Mouse (Mus musculus) limb, embryonic 11.5 days (tissue): ENCODE results near the gene Zfp277. TPM values are rescaled to one million over a fixed set of nuclear protein-coding genes. Genes with fewer than 3 reads are reported as not detected.

Source experiments
- ATAC-seq: fragments of 200-750 bp; cut with Nextera tagmentation; 2 replicates; pipeline ENCODE4 v1.8.0; 2017; ENCODE audit warnings: low read depth; ENCODE audit not compliant: insufficient number of reproducible peaks, low FRiP score, low TSS enrichment
- DNase-seq: peaks from one replicate; pipeline ENCODE4 v3.0.0-alpha.2; 2015; ENCODE audit warnings: low spot score
- H3K27ac ChIP-seq: fragments of 300-500 bp; sonication (generic); replicated peaks from 2 replicates; pipeline ENCODE4 v1.5.1; 2014; ENCODE audit warnings: low read depth, mild to moderate bottlenecking, low read length
- H3K27me3 ChIP-seq: fragments of 300-500 bp; sonication (generic); 2 replicates; pipeline ENCODE4 v1.6.1; 2014; ENCODE audit warnings: mild to moderate bottlenecking, low read length, mixed read lengths; ENCODE audit not compliant: control insufficient read depth, insufficient read depth
- H3K36me3 ChIP-seq: fragments of 300-500 bp; sonication (generic); 2 replicates; pipeline ENCODE4 v1.6.1; 2014; ENCODE audit warnings: mild to moderate bottlenecking, low read length, moderate library complexity, mixed read lengths; ENCODE audit not compliant: control insufficient read depth, insufficient read depth
- H3K4me1 ChIP-seq: fragments of 300-500 bp; sonication (generic); 2 replicates; pipeline ENCODE4 v1.6.1; 2014; ENCODE audit warnings: low read length, mixed read lengths; ENCODE audit not compliant: control insufficient read depth, insufficient read depth
- H3K4me2 ChIP-seq: fragments of 300-500 bp; sonication (generic); 2 replicates; pipeline ENCODE4 v1.6.1; 2014; ENCODE audit warnings: low read depth, mild to moderate bottlenecking, moderate library complexity; ENCODE audit not compliant: severe bottlenecking
- H3K4me3 ChIP-seq: fragments of 300-500 bp; sonication (generic); 2 replicates; pipeline ENCODE4 v1.5.1; 2014; ENCODE audit warnings: low read depth, low read length
- H3K9ac ChIP-seq: fragments of 300-500 bp; sonication (generic); 2 replicates; pipeline ENCODE4 v1.6.1; 2014; ENCODE audit warnings: mild to moderate bottlenecking, low read length
- H3K9me3 ChIP-seq: fragments of 300-500 bp; sonication (generic); 2 replicates; pipeline ENCODE4 v1.6.1; 2016; ENCODE audit warnings: low read length; ENCODE audit not compliant: control insufficient read depth
- WGBS: fragments of 180-500 bp; shearing (Covaris S2); extraction: QIAGEN DNeasy Blood & Tissue Kit; methylation state at CpG from one replicate; pipeline ENCODE4 v1.1.7; 2014; 5-methylcytosine and 5-hydroxymethylcytosine counted together
- polyA plus RNA-seq: library from polyadenylated mRNA; unstranded; fragments of >200 nt; fragmentation: Nextera tagmentation; extraction: Ambion mirVana; gene quantifications from 2 replicates; pipeline ENCODE4 v1.2.1, GENCODE M21; 2014

The Zfp277 gene
- polyA plus RNA-seq, 1 experiment from 2014 or later: 42.7 TPM

DNA sequence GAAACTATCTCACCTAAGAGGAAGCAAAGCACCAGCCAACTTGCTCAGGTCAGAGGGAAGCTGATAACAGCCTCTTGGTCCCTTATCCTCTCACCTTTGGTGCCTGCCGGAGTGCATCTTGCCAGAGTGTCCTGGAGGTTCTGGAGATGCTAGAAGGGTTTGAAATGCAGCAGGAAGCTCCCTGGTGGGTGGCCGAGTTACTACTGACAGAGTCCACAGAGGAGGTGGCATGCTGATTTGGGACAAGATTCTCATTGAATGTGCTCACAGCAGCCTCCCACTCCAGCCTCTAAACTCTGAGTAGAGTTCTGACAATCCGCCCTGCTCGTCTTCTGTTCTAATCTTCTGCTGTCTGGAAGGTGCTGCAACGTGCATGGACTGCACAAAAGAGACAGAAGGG, 120.1 kb downstream of the Zfp277 start:
- DNase-seq (no peak), ATAC-seq (no peak)
- Histone ChIP-seq H3K4me3 (no peak overlapping the region), H3K27ac (no peak overlapping the region), H3K9me3 (no peaks in the 10 kb centered on the region), H3K9ac (no peak overlapping the region), H3K4me2 (no peak overlapping the region), H3K36me3 (no peaks in the 10 kb centered on the region), H3K4me1 (no peaks in the 10 kb centered on the region), H3K27me3 (no peaks in the 10 kb centered on the region)
- 80% methylated on average over 5 of the region's 5 CpGs for WGBS

DNA sequence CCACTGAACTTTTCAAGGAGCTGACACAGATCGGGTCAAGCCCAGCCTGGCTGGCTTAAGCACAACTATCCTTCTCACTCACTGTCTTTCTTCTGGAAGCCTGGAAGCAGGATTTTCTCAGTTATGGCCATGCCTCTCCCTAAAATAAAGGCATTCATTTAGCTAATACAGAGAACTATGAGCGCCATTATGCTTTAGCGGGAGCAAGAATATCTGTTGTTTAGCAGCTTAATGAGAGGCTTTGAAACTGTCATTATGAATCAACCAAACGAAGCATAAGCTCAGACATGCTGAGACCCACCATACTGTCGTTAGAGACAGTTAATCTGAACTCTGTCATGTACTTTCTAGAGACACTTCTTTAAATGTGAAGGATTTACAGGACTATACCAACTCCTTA, 120.9 kb downstream of the Zfp277 start:
- H3K36me3 ChIP-seq: no peaks in the 10 kb centered on the region
- H3K4me3 ChIP-seq: no peak overlapping the region
- no peak overlapping the region for H3K27ac ChIP-seq
- H3K27me3 ChIP-seq: no peaks in the 10 kb centered on the region
- 54% methylated on average over 5 of the region's 5 CpGs for WGBS
- ATAC-seq (no peak), DNase-seq (no peak)
- H3K9me3 ChIP-seq: no peaks in the 10 kb centered on the region
- H3K9ac ChIP-seq: no peak overlapping the region
- H3K4me1 ChIP-seq: no peaks in the 10 kb centered on the region
- no peak overlapping the region for H3K4me2 ChIP-seq

DNA sequence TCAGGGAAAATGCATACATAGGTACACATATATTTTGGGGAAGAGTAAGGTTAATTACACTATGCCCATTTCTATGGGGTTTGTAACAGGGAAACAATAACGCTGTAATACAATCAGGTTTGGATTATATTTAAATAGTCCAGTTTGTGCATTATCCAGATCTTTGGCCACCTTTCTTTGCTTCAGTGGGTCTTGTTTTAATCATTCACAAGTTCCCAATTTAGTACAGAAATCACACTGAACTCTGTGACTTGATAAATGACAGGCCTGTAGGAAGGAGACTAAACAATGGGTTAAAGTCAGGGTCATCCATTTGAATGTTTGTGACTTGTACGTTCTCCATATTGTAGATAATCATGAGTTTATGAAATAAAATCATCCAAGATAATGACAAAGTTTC, 130.6 kb downstream of the Zfp277 start:
- DNase-seq (no peak), ATAC-seq (no peak)
- H3K4me1 ChIP-seq: no peaks in the 10 kb centered on the region
- H3K4me3 ChIP-seq: no peak overlapping the region
- H3K36me3 ChIP-seq: no peaks in the 10 kb centered on the region; the same call in 1 of the 2 replicates
- no peak overlapping the region for H3K27ac ChIP-seq
- WGBS: 93% methylated on average over 2 of the region's 2 CpGs
- H3K9ac ChIP-seq: no peak overlapping the region
- H3K9me3 ChIP-seq: no peaks in the 10 kb centered on the region
- no peaks in the 10 kb centered on the region for H3K27me3 ChIP-seq
- H3K4me2 ChIP-seq: no peak overlapping the region

GRCm38 (mm10) chr12:40303960-40304359, 141.7 kb downstream of the Zfp277 start:
- Histone ChIP-seq H3K9ac (no peak overlapping the region), H3K27ac (no peak overlapping the region), H3K36me3 (no peaks in the 10 kb centered on the region), H3K9me3 (no peaks in the 10 kb centered on the region), H3K4me3 (no peak overlapping the region), H3K27me3 (no peaks in the 10 kb centered on the region), H3K4me1 (no peaks in the 10 kb centered on the region), H3K4me2 (no peak overlapping the region)
- no peak for ATAC-seq
- no peak for DNase-seq
- 90% methylated on average over 6 of the region's 6 CpGs for WGBS

GRCm38 (mm10) chr12:40298636-40299035, 147.1 kb downstream of the Zfp277 start:
- Histone ChIP-seq H3K4me1 (no peaks in the 10 kb centered on the region), H3K4me2 (no peak overlapping the region), H3K27me3 (no peaks in the 10 kb centered on the region), H3K27ac (no peak overlapping the region), H3K4me3 (no peak overlapping the region), H3K9me3 (no peaks in the 10 kb centered on the region), H3K36me3 (no peaks in the 10 kb centered on the region), H3K9ac (no peak overlapping the region)
- 90% methylated on average over 3 of the region's 3 CpGs for WGBS
- DNase-seq: no peak
- no peak for ATAC-seq

DNA sequence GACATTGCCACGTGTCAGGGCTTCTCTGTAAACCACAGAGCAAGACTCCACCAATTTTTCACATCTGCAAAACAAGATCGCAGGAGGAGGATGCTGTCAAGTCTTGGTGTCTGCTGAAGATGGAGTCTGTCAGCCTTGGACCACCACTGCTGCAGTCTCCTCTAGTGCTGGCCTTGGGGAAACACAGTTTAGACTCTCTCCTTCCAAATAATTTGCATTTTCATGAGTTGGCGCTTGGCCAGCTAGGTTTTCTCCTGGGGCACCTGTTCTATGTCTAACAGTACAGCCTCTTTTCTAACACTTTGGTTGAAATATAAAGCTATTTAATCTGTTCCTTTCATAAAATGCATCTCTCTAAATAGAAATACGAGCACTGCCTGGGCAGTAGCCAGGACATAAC, 159.2 kb downstream of the Zfp277 start:
- no peak for ATAC-seq
- Histone ChIP-seq H3K9me3 (no peaks in the 10 kb centered on the region), H3K4me1 (no peaks in the 10 kb centered on the region), H3K36me3 (no peaks in the 10 kb centered on the region), H3K4me2 (no peak overlapping the region), H3K4me3 (no peak overlapping the region), H3K27ac (no peak overlapping the region), H3K9ac (no peak overlapping the region), H3K27me3 (no peaks in the 10 kb centered on the region)
- DNase-seq: no peak
- whole genome bisulfite sequencing: 82% methylated on average over 4 of the region's 4 CpGs

GRCm38 (mm10) chr12:40280596-40281325, 164.9 kb downstream of the Zfp277 start:
- Histone ChIP-seq H3K4me2 (no peak overlapping the region), H3K4me1 (no peaks in the 10 kb centered on the region), H3K9ac (no peak overlapping the region), H3K27me3 (no peaks in the 10 kb centered on the region), H3K9me3 (no peaks in the 10 kb centered on the region), H3K27ac (no peak overlapping the region), H3K36me3 (no peaks in the 10 kb centered on the region), H3K4me3 (no peak overlapping the region)
- no peak for DNase-seq
- no peak for ATAC-seq
- WGBS: 91% methylated on average over 4 of the region's 4 CpGs

GRCm38 (mm10) chr12:40277581-40277980, 168.1 kb downstream of the Zfp277 start:
- H3K9ac ChIP-seq: no peak overlapping the region
- H3K4me1 ChIP-seq: no peaks in the 10 kb centered on the region
- DNase-seq (no peak), ATAC-seq (no peak)
- no peaks in the 10 kb centered on the region for H3K36me3 ChIP-seq
- H3K4me3 ChIP-seq: no peak overlapping the region
- H3K9me3 ChIP-seq: no peaks in the 10 kb centered on the region
- WGBS: 88% methylated on average over 3 of the region's 3 CpGs
- no peak overlapping the region for H3K27ac ChIP-seq
- H3K4me2 ChIP-seq: no peak overlapping the region
- H3K27me3 ChIP-seq: no peaks in the 10 kb centered on the region

DNA sequence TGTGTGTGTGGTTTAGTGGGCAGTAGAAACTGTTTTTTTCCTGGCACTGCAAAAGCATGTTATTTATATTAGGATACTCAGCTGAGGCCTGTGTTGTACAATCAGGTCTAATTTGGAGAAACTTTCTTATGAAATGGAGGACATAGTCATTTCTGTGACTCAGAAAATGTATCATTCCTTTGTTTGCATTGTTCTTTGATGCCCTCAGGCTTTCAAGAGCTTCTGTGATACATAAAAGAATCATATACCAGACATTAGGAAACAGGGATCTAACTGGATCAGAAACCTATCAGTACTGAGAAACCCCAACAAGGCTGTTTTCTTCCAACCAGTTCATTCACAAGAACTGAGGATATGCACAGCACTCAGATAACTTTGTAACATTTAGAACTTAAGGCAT, 170.8 kb downstream of the Zfp277 start:
- Histone ChIP-seq H3K4me3 (no peak overlapping the region), H3K36me3 (no peaks in the 10 kb centered on the region), H3K4me2 (no peak overlapping the region), H3K9me3 (no peaks in the 10 kb centered on the region), H3K27me3 (no peaks in the 10 kb centered on the region), H3K9ac (no peak overlapping the region), H3K27ac (no peak overlapping the region), H3K4me1 (no peaks in the 10 kb centered on the region)
- no peak for DNase-seq
- ATAC-seq: no peak
